Mouse (Mus musculus): ENCODE measurements around the gene Slc38a2. TPM values are rescaled to one million over a fixed set of nuclear protein-coding genes. Genes with fewer than 3 reads are reported as not detected.

Gene Slc38a2
- polyA plus RNA-seq, 1 experiment from 2014 or later: 190 TPM

- Histone ChIP-seq H3K27ac (ENCODE audit: low read length) (no peak overlapping the region), H3K4me3 (ENCODE audit: low read length) (no peak overlapping the region), H3K4me2 (ENCODE audit: low read depth, low read length) (no peak overlapping the region), H3K27me3 (ENCODE audit: control insufficient read depth, insufficient read depth, low read length) (no peaks in the 10 kb centered on the region), H3K9me3 (replicated peaks; ENCODE audit: control insufficient read depth, low read length) (no peaks in the 10 kb centered on the region; the same call in 1 of the 2 replicates), H3K4me1 (ENCODE audit: control insufficient read depth, insufficient read depth, low read length) (peaks cover 12% of the 10 kb centered on the region), H3K36me3 (ENCODE audit: control insufficient read depth, insufficient read depth) (no peaks in the 10 kb centered on the region), H3K9ac (ENCODE audit: low read length) (no peak overlapping the region)
- WGBS: 83% methylated on average over 9 of the region's 9 CpGs
- ATAC-seq (replicated peaks; ENCODE audit: extremely low read depth, insufficient read depth, low FRiP score): no peak
Observed at GRCm38 (mm10) chr15:96715079-96715691, 15.7 kb upstream of the Slc38a2 start.

GRCm38 (mm10) chr15:96714676-96715016, 15.1 kb upstream of the Slc38a2 start:
- no peak for ATAC-seq (replicated peaks; ENCODE audit: extremely low read depth, insufficient read depth, low FRiP score)
- Histone ChIP-seq H3K4me2 (ENCODE audit: low read depth, low read length) (no peak overlapping the region), H3K27me3 (ENCODE audit: control insufficient read depth, insufficient read depth, low read length) (no peaks in the 10 kb centered on the region), H3K36me3 (ENCODE audit: control insufficient read depth, insufficient read depth) (no peaks in the 10 kb centered on the region), H3K9me3 (replicated peaks; ENCODE audit: control insufficient read depth, low read length) (no peaks in the 10 kb centered on the region; the same call in 1 of the 2 replicates), H3K9ac (ENCODE audit: low read length) (no peak overlapping the region), H3K27ac (ENCODE audit: low read length) (no peak overlapping the region), H3K4me3 (ENCODE audit: low read length) (no peak overlapping the region), H3K4me1 (ENCODE audit: control insufficient read depth, insufficient read depth, low read length) (peaks cover 13% of the 10 kb centered on the region)
- WGBS: 89% methylated on average over 3 of the region's 3 CpGs

GRCm38 (mm10) chr15:96713758-96714675, 14.5 kb upstream of the Slc38a2 start:
- Histone ChIP-seq H3K36me3 (ENCODE audit: control insufficient read depth, insufficient read depth) (no peaks in the 10 kb centered on the region), H3K9ac (ENCODE audit: low read length) (no peak overlapping the region), H3K4me1 (ENCODE audit: control insufficient read depth, insufficient read depth, low read length) (peaks cover 15% of the 10 kb centered on the region), H3K9me3 (replicated peaks; ENCODE audit: control insufficient read depth, low read length) (no peaks in the 10 kb centered on the region; the same call in 1 of the 2 replicates), H3K27me3 (ENCODE audit: control insufficient read depth, insufficient read depth, low read length) (no peaks in the 10 kb centered on the region), H3K27ac (ENCODE audit: low read length) (no peak overlapping the region), H3K4me2 (ENCODE audit: low read depth, low read length) (no peak overlapping the region), H3K4me3 (ENCODE audit: low read length) (no peak overlapping the region)
- 91% methylated on average over 5 of the region's 7 CpGs for WGBS
- no peak for ATAC-seq (replicated peaks; ENCODE audit: extremely low read depth, insufficient read depth, low FRiP score)

- no peaks in the 10 kb centered on the region; the same call in 1 of the 2 replicates for H3K9me3 ChIP-seq (replicated peaks; ENCODE audit: control insufficient read depth, low read length)
- H3K27me3 ChIP-seq (ENCODE audit: control insufficient read depth, insufficient read depth, low read length): no peaks in the 10 kb centered on the region
- WGBS: 94% methylated on average over 5 of the region's 5 CpGs
- no peak overlapping the region for H3K27ac ChIP-seq (ENCODE audit: low read length)
- H3K36me3 ChIP-seq (ENCODE audit: control insufficient read depth, insufficient read depth): no peaks in the 10 kb centered on the region
- no peak overlapping the region for H3K4me2 ChIP-seq (ENCODE audit: low read depth, low read length)
- ATAC-seq (replicated peaks; ENCODE audit: extremely low read depth, insufficient read depth, low FRiP score): no peak
- H3K4me1 ChIP-seq (ENCODE audit: control insufficient read depth, insufficient read depth, low read length): peaks cover 19% of the 10 kb centered on the region
- no peak overlapping the region for H3K9ac ChIP-seq (ENCODE audit: low read length)
- no peak overlapping the region for H3K4me3 ChIP-seq (ENCODE audit: low read length)
Observed at GRCm38 (mm10) chr15:96712338-96712737, 12.8 kb upstream of the Slc38a2 start.

- H3K4me2 ChIP-seq (ENCODE audit: low read depth, low read length): no peak overlapping the region
- H3K4me1 ChIP-seq (ENCODE audit: control insufficient read depth, insufficient read depth, low read length): peaks cover 19% of the 10 kb centered on the region
- no peaks in the 10 kb centered on the region for H3K36me3 ChIP-seq (ENCODE audit: control insufficient read depth, insufficient read depth)
- H3K27ac ChIP-seq (ENCODE audit: low read length): no peak overlapping the region
- WGBS: 90% methylated on average over 11 of the region's 11 CpGs
- H3K9me3 ChIP-seq (replicated peaks; ENCODE audit: control insufficient read depth, low read length): no peaks in the 10 kb centered on the region; the same call in 1 of the 2 replicates
- H3K4me3 ChIP-seq (ENCODE audit: low read length): no peak overlapping the region
- H3K9ac ChIP-seq (ENCODE audit: low read length): no peak overlapping the region
- no peaks in the 10 kb centered on the region for H3K27me3 ChIP-seq (ENCODE audit: control insufficient read depth, insufficient read depth, low read length)
- ATAC-seq (replicated peaks; ENCODE audit: extremely low read depth, insufficient read depth, low FRiP score): no peak
Observed at GRCm38 (mm10) chr15:96711664-96712063, 12.1 kb upstream of the Slc38a2 start.

- ATAC-seq (replicated peaks; ENCODE audit: extremely low read depth, insufficient read depth, low FRiP score): no peak
- Histone ChIP-seq H3K4me3 (ENCODE audit: low read length) (peak overlapping the region; percentile 67), H3K4me1 (ENCODE audit: control insufficient read depth, insufficient read depth, low read length) (peaks cover 16% of the 10 kb centered on the region), H3K9ac (ENCODE audit: low read length) (peak overlapping the region; percentile 95), H3K27me3 (ENCODE audit: control insufficient read depth, insufficient read depth, low read length) (no peaks in the 10 kb centered on the region), H3K4me2 (ENCODE audit: low read depth, low read length) (peak overlapping the region; percentile 95), H3K36me3 (ENCODE audit: control insufficient read depth, insufficient read depth) (no peaks in the 10 kb centered on the region), H3K27ac (ENCODE audit: low read length) (peak overlapping the region; percentile 99), H3K9me3 (replicated peaks; ENCODE audit: control insufficient read depth, low read length) (no peaks in the 10 kb centered on the region; the same call in 1 of the 2 replicates)
- 38% methylated on average over 15 of the region's 15 CpGs for WGBS
Observed at GRCm38 (mm10) chr15:96710352-96711114, 11.0 kb upstream of the Slc38a2 start.

- Histone ChIP-seq H3K36me3 (ENCODE audit: control insufficient read depth, insufficient read depth) (no peaks in the 10 kb centered on the region), H3K27me3 (ENCODE audit: control insufficient read depth, insufficient read depth, low read length) (no peaks in the 10 kb centered on the region), H3K9ac (ENCODE audit: low read length) (peak overlapping the region; percentile 95), H3K9me3 (replicated peaks; ENCODE audit: control insufficient read depth, low read length) (no peaks in the 10 kb centered on the region; the same call in 1 of the 2 replicates), H3K4me3 (ENCODE audit: low read length) (peak overlapping the region; percentile 67), H3K4me1 (ENCODE audit: control insufficient read depth, insufficient read depth, low read length) (peaks cover 16% of the 10 kb centered on the region), H3K27ac (ENCODE audit: low read length) (peak overlapping the region; percentile 99), H3K4me2 (ENCODE audit: low read depth, low read length) (peak overlapping the region; percentile 95)
- peak; percentile 93 for ATAC-seq (replicated peaks; ENCODE audit: extremely low read depth, insufficient read depth, low FRiP score)
- 1% methylated on average over 78 of the region's 80 CpGs for WGBS
Observed at GRCm38 (mm10) chr15:96709491-96710351, 10.2 kb upstream of the Slc38a2 start.

GRCm38 (mm10) chr15:96708976-96709490, 9.5 kb upstream of the Slc38a2 start:
- H3K4me3 ChIP-seq (ENCODE audit: low read length): peak overlapping the region; percentile 67
- peak; percentile 69; the same call in 1 of the 2 replicates for ATAC-seq (replicated peaks; ENCODE audit: extremely low read depth, insufficient read depth, low FRiP score)
- H3K27me3 ChIP-seq (ENCODE audit: control insufficient read depth, insufficient read depth, low read length): no peaks in the 10 kb centered on the region
- H3K9ac ChIP-seq (ENCODE audit: low read length): peak overlapping the region; percentile 75
- H3K9me3 ChIP-seq (replicated peaks; ENCODE audit: control insufficient read depth, low read length): no peaks in the 10 kb centered on the region; the same call in 1 of the 2 replicates
- WGBS: 25% methylated on average over 14 of the region's 14 CpGs
- H3K4me1 ChIP-seq (ENCODE audit: control insufficient read depth, insufficient read depth, low read length): peaks cover 16% of the 10 kb centered on the region
- H3K27ac ChIP-seq (ENCODE audit: low read length): peak overlapping the region; percentile 99
- H3K4me2 ChIP-seq (ENCODE audit: low read depth, low read length): peak overlapping the region; percentile 68
- H3K36me3 ChIP-seq (ENCODE audit: control insufficient read depth, insufficient read depth): no peaks in the 10 kb centered on the region

Data from heart, embryonic 16.5 days (tissue).